Mouse (Mus musculus) hindbrain, embryonic 13.5 days (tissue): ENCODE results near the gene Asdurf. TPM values are rescaled to one million over a fixed set of nuclear protein-coding genes. Genes with fewer than 3 reads are reported as not detected.
"Not testable (repeated sequence)": the region's sequence is repeated elsewhere in the genome, so short reads cannot be mapped to it uniquely, and the experiment has no call there.

Source experiments
- ATAC-seq: fragments of 200-750 bp; cut with Nextera tagmentation; 2 replicates; pipeline ENCODE4 v1.8.0; 2017; ENCODE audit warnings: moderate TSS enrichment; ENCODE audit not compliant: low FRiP score
- H3K27ac ChIP-seq: fragments of 300-500 bp; sonication (generic); 2 replicates; pipeline ENCODE4 v1.5.1; 2015; ENCODE audit warnings: inconsistent platforms, mild to moderate bottlenecking, moderate library complexity
- H3K27me3 ChIP-seq: fragments of 300-500 bp; sonication (generic); 2 replicates; pipeline ENCODE4 v1.6.1; 2015; ENCODE audit warnings: mild to moderate bottlenecking, inconsistent platforms
- H3K36me3 ChIP-seq: fragments of 300-500 bp; sonication (generic); 2 replicates; pipeline ENCODE4 v1.6.1; 2015; ENCODE audit warnings: mild to moderate bottlenecking, inconsistent platforms
- H3K4me1 ChIP-seq: fragments of 300-500 bp; sonication (generic); replicated peaks from 2 replicates; pipeline ENCODE4 v1.6.1; 2015; ENCODE audit warnings: inconsistent platforms
- H3K4me2 ChIP-seq: fragments of 300-500 bp; sonication (generic); 2 replicates; pipeline ENCODE4 v1.6.1; 2015; ENCODE audit warnings: inconsistent platforms, mild to moderate bottlenecking, moderate library complexity
- H3K4me3 ChIP-seq: fragments of 300-500 bp; sonication (generic); 2 replicates; pipeline ENCODE4 v1.5.1; 2015; ENCODE audit warnings: mild to moderate bottlenecking, inconsistent platforms
- H3K9ac ChIP-seq: fragments of 300-500 bp; sonication (generic); 2 replicates; pipeline ENCODE4 v1.6.1; 2015; ENCODE audit warnings: mild to moderate bottlenecking, inconsistent platforms
- H3K9me3 ChIP-seq: fragments of 300-500 bp; sonication (generic); 2 replicates; pipeline ENCODE4 v1.6.1; 2016; ENCODE audit warnings: inconsistent platforms
- whole genome bisulfite sequencing: fragments of 180-500 bp; shearing (Covaris S2); methylation state at CpG from one replicate; pipeline ENCODE4 v1.1.7; 2015; 5-methylcytosine and 5-hydroxymethylcytosine counted together
- polyA plus RNA-seq: library from polyadenylated mRNA; unstranded; fragments of >200 nt; fragmentation: Nextera tagmentation; extraction: Ambion mirVana; gene quantifications from 2 replicates; pipeline ENCODE4 v1.2.1, GENCODE M21; 2015

Asdurf gene
- 4.8 and 14.4 TPM in 2 replicates for polyA plus RNA-seq

GRCm38 (mm10) chr1:53352327-53353261 lies at the start of gene Asdurf, which contains the start of the genes Gm28551 and Asnsd1:
Gene Asdurf, minus strand, starts transcription at chr1:53352619.
Gene Gm28551, minus strand, starts transcription at chr1:53352667.
Gene Asnsd1, minus strand, starts transcription at chr1:53352752.
- peak; percentile 100 for ATAC-seq
- Histone ChIP-seq H3K9ac (peak within 1 kb of the TSS; percentile 94), H3K9me3 (no peaks in the 10 kb centered on the region), H3K4me3 (peak within 1 kb of the TSS; percentile 78), H3K27me3 (no peaks in the 10 kb centered on the region), H3K4me1 (peaks cover 9% of the 10 kb centered on the region), H3K36me3 (peaks cover 16% of the 10 kb centered on the region), H3K27ac (peak within 1 kb of the TSS; percentile 94), H3K4me2 (peak within 1 kb of the TSS; percentile 57)
- WGBS: under 1% methylated on average over 44 of the region's 44 CpGs

- 0 out of 2 replicates have a peak overlapping the region, but pooled peaks have one; percentile 10 for H3K4me2 ChIP-seq
- WGBS: 41% methylated on average over 21 of the region's 21 CpGs
Observed at GRCm38 (mm10) chr1:53393936-53394760, 41.7 kb upstream of the Asdurf start.

GRCm38 (mm10) chr1:53388762-53389161 lies 36.3 kb upstream of the Asdurf start:
- 0 out of 2 replicates have a peak, but pooled peaks have one; percentile 43 for ATAC-seq
- WGBS: 95% methylated on average over 10 of the region's 14 CpGs
- 0 out of 2 replicates have a peak, but pooled peaks cover 4% of the 10 kb centered on the region for H3K9me3 ChIP-seq
- H3K4me2 ChIP-seq: no peak overlapping the region
- no peaks in the 10 kb centered on the region for H3K4me1 ChIP-seq
- no peak overlapping the region for H3K9ac ChIP-seq
- no peak overlapping the region for H3K27ac ChIP-seq
- no peaks in the 10 kb centered on the region for H3K36me3 ChIP-seq
- no peaks in the 10 kb centered on the region for H3K27me3 ChIP-seq
- no peak overlapping the region for H3K4me3 ChIP-seq

More at GRCm38 (mm10) chr1:53393936-53394760, 41.7 kb upstream of the Asdurf start:
- H3K9me3 ChIP-seq, H3K36me3 ChIP-seq, ATAC-seq, H3K4me1 ChIP-seq, H3K27me3 ChIP-seq, H3K4me3 ChIP-seq, H3K27ac ChIP-seq, H3K9ac ChIP-seq: not testable (repeated sequence)

- no peaks in the 10 kb centered on the region for H3K4me1 ChIP-seq
- H3K9ac ChIP-seq: no peak overlapping the region
- no peak overlapping the region for H3K4me2 ChIP-seq
- no peak overlapping the region for H3K27ac ChIP-seq
- no peaks in the 10 kb centered on the region for H3K27me3 ChIP-seq
- no peaks in the 10 kb centered on the region for H3K36me3 ChIP-seq
- 84% methylated on average over 6 of the region's 6 CpGs for WGBS
- 0 out of 2 replicates have a peak, but pooled peaks cover 4% of the 10 kb centered on the region for H3K9me3 ChIP-seq
- no peak for ATAC-seq
- H3K4me3 ChIP-seq: no peak overlapping the region
Observed at GRCm38 (mm10) chr1:53384085-53384688, 31.8 kb upstream of the Asdurf start.

- no peaks in the 10 kb centered on the region for H3K4me1 ChIP-seq
- H3K36me3 ChIP-seq: no peaks in the 10 kb centered on the region
- no peak for ATAC-seq
- H3K27ac ChIP-seq: no peak overlapping the region
- WGBS: 69% methylated on average over 3 of the region's 3 CpGs
- no peaks in the 10 kb centered on the region for H3K9me3 ChIP-seq
- no peaks in the 10 kb centered on the region for H3K27me3 ChIP-seq
- no peak overlapping the region for H3K4me2 ChIP-seq
- no peak overlapping the region for H3K9ac ChIP-seq
- no peak overlapping the region for H3K4me3 ChIP-seq
Observed at GRCm38 (mm10) chr1:53377731-53378130, 25.3 kb upstream of the Asdurf start.

- not testable (repeated sequence) for H3K27me3 ChIP-seq, H3K4me3 ChIP-seq, H3K27ac ChIP-seq, H3K4me2 ChIP-seq, H3K4me1 ChIP-seq, ATAC-seq, H3K9me3 ChIP-seq, H3K36me3 ChIP-seq, H3K9ac ChIP-seq
- 85% methylated on average over 2 of the region's 2 CpGs for WGBS
Observed at GRCm38 (mm10) chr1:53375965-53376364, 23.5 kb upstream of the Asdurf start.

- no peaks in the 10 kb centered on the region for H3K4me1 ChIP-seq
- H3K36me3 ChIP-seq: no peaks in the 10 kb centered on the region
- H3K9me3 ChIP-seq: no peaks in the 10 kb centered on the region
- H3K27ac ChIP-seq: no peak overlapping the region
- no peaks in the 10 kb centered on the region for H3K27me3 ChIP-seq
- no peak overlapping the region for H3K4me2 ChIP-seq
- no peak for ATAC-seq
- no peak overlapping the region for H3K4me3 ChIP-seq
- no peak overlapping the region for H3K9ac ChIP-seq
Observed at GRCm38 (mm10) chr1:53358988-53359387, 6.6 kb upstream of the Asdurf start.

GRCm38 (mm10) chr1:53341071-53341470 lies 11.3 kb downstream of the Asdurf start:
- no peaks in the 10 kb centered on the region for H3K27me3 ChIP-seq
- 97% methylated on average over 2 of the region's 2 CpGs for WGBS

GRCm38 (mm10) chr1:53337403-53337802 lies 15.0 kb downstream of the Asdurf start:
- peaks cover 22% of the 10 kb centered on the region for H3K36me3 ChIP-seq
- not testable (repeated sequence) for ATAC-seq, H3K27me3 ChIP-seq, H3K9ac ChIP-seq, H3K4me3 ChIP-seq, H3K4me2 ChIP-seq, H3K27ac ChIP-seq, H3K4me1 ChIP-seq
- 56% methylated on average over 2 of the region's 2 CpGs for WGBS
- H3K9me3 ChIP-seq: peaks cover 24% of the 10 kb centered on the region; the same call in 1 of the 2 replicates

More at GRCm38 (mm10) chr1:53341071-53341470, 11.3 kb downstream of the Asdurf start:
- Histone ChIP-seq H3K9me3 (peaks cover 30% of the 10 kb centered on the region; the same call in 1 of the 2 replicates), H3K36me3 (peaks cover 51% of the 10 kb centered on the region), H3K4me2 (no peak overlapping the region), H3K4me1 (no peaks in the 10 kb centered on the region), H3K9ac (no peak overlapping the region), H3K4me3 (no peak overlapping the region), H3K27ac (no peak overlapping the region)
- ATAC-seq: no peak

GRCm38 (mm10) chr1:53335465-53335864 lies 17.0 kb downstream of the Asdurf start:
- H3K4me2 ChIP-seq: no peak overlapping the region
- no peak overlapping the region for H3K4me3 ChIP-seq
- H3K9me3 ChIP-seq: peaks cover 9% of the 10 kb centered on the region; the same call in 1 of the 2 replicates
- no peak for ATAC-seq
- H3K27ac ChIP-seq: no peak overlapping the region
- H3K27me3 ChIP-seq: no peaks in the 10 kb centered on the region
- H3K4me1 ChIP-seq: no peaks in the 10 kb centered on the region
- H3K9ac ChIP-seq: no peak overlapping the region
- peaks cover 3% of the 10 kb centered on the region for H3K36me3 ChIP-seq

GRCm38 (mm10) chr1:53333527-53333926 lies 18.9 kb downstream of the Asdurf start:
- not testable (repeated sequence) for H3K9me3 ChIP-seq, H3K36me3 ChIP-seq, H3K27ac ChIP-seq, ATAC-seq, H3K27me3 ChIP-seq, H3K4me2 ChIP-seq, H3K4me3 ChIP-seq, H3K4me1 ChIP-seq, H3K9ac ChIP-seq
- 85% methylated on average over 5 of the region's 5 CpGs for WGBS
